Comparison of ENCODE assay signal across 13 mouse cellular contexts in the genomic region with DNA sequence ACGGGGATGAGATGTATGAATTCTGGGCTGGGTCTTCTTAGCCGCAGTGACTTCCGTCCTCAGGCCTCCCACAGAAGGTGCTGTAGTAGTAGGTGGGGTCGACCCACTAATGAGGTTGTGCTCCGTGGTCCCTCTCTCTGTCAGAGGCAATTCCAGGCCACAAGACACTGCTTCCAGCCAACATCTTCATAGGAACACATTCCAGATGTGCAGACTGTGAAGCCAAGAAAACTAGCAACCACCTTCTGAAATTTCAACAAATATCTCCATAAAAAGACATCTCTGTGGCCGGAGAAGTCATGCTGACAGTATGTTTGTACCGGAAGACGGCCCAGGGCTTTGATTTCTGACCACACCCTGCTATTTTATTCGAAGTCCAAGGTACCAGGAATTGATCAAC.
"Had no signal": no experiment of that assay in that cellular context is flagged by ENCODE, and none has a peak within 500 bp of the region (broad histone marks: within the 10 kb centered on the region; RNA-seq: fewer than 3 reads in every experiment).

No protein-coding gene starts in this region.

- H3K4me2 ChIP-seq: limb, embryonic 12.5 days; liver, embryonic 11.5 days; liver, embryonic 15.5 days; neural tube, embryonic 13.5 days had no signal

- H3K9me3 ChIP-seq: limb, embryonic 12.5 days; liver, embryonic 15.5 days had no signal

- H3K27ac ChIP-seq: limb, embryonic 12.5 days; liver, embryonic 15.5 days; neural tube, embryonic 13.5 days had no signal

- ATAC-seq: lung, postnatal 0 days had no signal

- H3K4me1 ChIP-seq: limb, embryonic 12.5 days; neural tube, embryonic 13.5 days had no signal

- H3K36me3 ChIP-seq: limb, embryonic 12.5 days; liver, embryonic 15.5 days; neural tube, embryonic 13.5 days had no signal

- H3K27me3 ChIP-seq: limb, embryonic 12.5 days; liver, embryonic 15.5 days; neural tube, embryonic 13.5 days had no signal

- H3K4me3 ChIP-seq: limb, embryonic 12.5 days; liver, embryonic 15.5 days; neural tube, embryonic 13.5 days had no signal

- H3K9ac ChIP-seq: limb, embryonic 12.5 days; liver, embryonic 15.5 days; neural tube, embryonic 13.5 days had no signal

- DNase-seq: kidney, postnatal 25 days; layer of hippocampus, adult 9-11 months; layer of hippocampus, postnatal 36 days; lung, adult 2 months; lung, postnatal 36 days; midbrain, embryonic 14.5 days; retina, postnatal 1 day; thymus, postnatal 14 days had no signal
